Mouse (Mus musculus) MEL (cell line): Measurements from ENCODE around the gene Dusp16. TPM values are rescaled to one million over a fixed set of nuclear protein-coding genes. Genes with fewer than 3 reads are reported as not detected.

ENCODE experiments used
- DNase-seq: peaks from one replicate; pipeline ENCODE4 v3.0.0; 2011; ENCODE audit warnings: low read depth, low spot score
- H3K27ac ChIP-seq: 2 replicates; pipeline ENCODE4 v1.5.1; 2012; ENCODE audit warnings: low read depth, mild to moderate bottlenecking, control low read depth, low read length, moderate library complexity; ENCODE audit not compliant: control insufficient read depth
- H3K27me3 ChIP-seq, 2 experiments: fragments of 150-350 bp in 1 of 2; sonication (generic) in 1 of 2; 2 replicates each; pipeline ENCODE4 v1.6.1; 2012; ENCODE audit warnings: low read length in 2 of 2, mild to moderate bottlenecking in 2 of 2, improper control_type of control experiment in 1 of 2, moderate library complexity in 1 of 2; ENCODE audit not compliant: insufficient read depth in 2 of 2, control insufficient read depth in 1 of 2
- H3K36me3 ChIP-seq, 2 experiments: 2 replicates each; pipeline ENCODE4 v1.6.1; 2012 to 2014; ENCODE audit warnings: low read length in 2 of 2, improper control_type of control experiment in 1 of 2, inconsistent platforms in 1 of 2, mild to moderate bottlenecking in 1 of 2; ENCODE audit not compliant: insufficient read depth in 2 of 2, control insufficient read depth in 1 of 2
- H3K4me1 ChIP-seq, 2 experiments: fragments of 150-350 bp in 1 of 2; sonication (generic) in 1 of 2; 2 replicates each; pipeline ENCODE4 v1.6.1; 2012; ENCODE audit warnings: low read length in 2 of 2, improper control_type of control experiment in 1 of 2, mild to moderate bottlenecking in 1 of 2; ENCODE audit not compliant: insufficient read depth in 2 of 2, control insufficient read depth in 1 of 2
- H3K4me3 ChIP-seq, 2 experiments: fragments of 150-350 bp in 1 of 2; sonication (generic) in 1 of 2; 2 replicates each; pipeline ENCODE4 v1.5.1; 2012; ENCODE audit warnings: low read depth in 2 of 2, low read length in 2 of 2, mild to moderate bottlenecking in 2 of 2, moderate library complexity in 2 of 2, control low read depth in 1 of 2, improper control_type of control experiment in 1 of 2; ENCODE audit not compliant: control insufficient read depth in 1 of 2, insufficient read depth in 1 of 2
- H3K79me2 ChIP-seq: 2 replicates; pipeline ENCODE4 v1.6.1; 2012; ENCODE audit warnings: mild to moderate bottlenecking, low read length, moderate library complexity; ENCODE audit not compliant: control insufficient read depth, poor library complexity, insufficient read depth
- H3K9ac ChIP-seq: 2 replicates; pipeline ENCODE4 v1.6.1; 2012; ENCODE audit warnings: low read depth, mild to moderate bottlenecking, control low read depth, low read length, moderate library complexity; ENCODE audit not compliant: control insufficient read depth, poor library complexity, severe bottlenecking
- H3K9me3 ChIP-seq: fragments of 150-350 bp; sonication (generic); replicated peaks from 2 replicates; pipeline ENCODE4 v1.6.1; 2012; ENCODE audit warnings: mild to moderate bottlenecking, low read length, improper control_type of control experiment, moderate library complexity; ENCODE audit not compliant: insufficient read depth
- CHD1 ChIP-seq: IDR thresholded peaks from 2 replicates; pipeline ENCODE4 v1.6.1; 2012; ENCODE audit warnings: low read depth, mild to moderate bottlenecking, inconsistent platforms, low read length, improper control_type of control experiment
- CTCF ChIP-seq, 3 experiments: IDR thresholded peaks in 2 of 3; conservative IDR thresholded peaks in 1 of 3; 2 replicates each; pipeline ENCODE4 v1.5.1; 2011 to 2012; ENCODE audit warnings: low read length in 3 of 3, low read depth in 2 of 3, mild to moderate bottlenecking in 2 of 3, improper control_type of control experiment in 1 of 3, inconsistent platforms in 1 of 3, mixed read lengths in 1 of 3, moderate library complexity in 1 of 3; ENCODE audit not compliant: control insufficient read depth in 1 of 3, insufficient read depth in 1 of 3, poor library complexity in 1 of 3, severe bottlenecking in 1 of 3
- EP300 ChIP-seq, 2 experiments: IDR thresholded peaks; 2 replicates each; pipeline ENCODE4 v1.6.1; 2011; ENCODE audit warnings: improper control_type of control experiment in 2 of 2, low read length in 2 of 2, low read depth in 1 of 2, mild to moderate bottlenecking in 1 of 2
- ETS1 ChIP-seq: IDR thresholded peaks from 2 replicates; pipeline ENCODE4 v1.6.1; 2012; ENCODE audit warnings: low read depth, mild to moderate bottlenecking, inconsistent platforms, low read length, improper control_type of control experiment, moderate library complexity
- GATA1 ChIP-seq: IDR thresholded peaks from 2 replicates; pipeline ENCODE4 v1.6.1; 2011; ENCODE audit warnings: low read depth, low read length, improper control_type of control experiment
- JUND ChIP-seq: IDR thresholded peaks from 2 replicates; pipeline ENCODE4 v1.6.1; 2011; ENCODE audit warnings: low read depth, mild to moderate bottlenecking, improper control_type of control experiment, low read length
- MAX ChIP-seq: IDR thresholded peaks from 2 replicates; pipeline ENCODE4 v1.6.1; 2011; ENCODE audit warnings: low read length, improper control_type of control experiment
- NELFE ChIP-seq: IDR thresholded peaks from 2 replicates; pipeline ENCODE4 v1.6.1; 2011; ENCODE audit warnings: low read depth, low read length, improper control_type of control experiment
- NRF1 ChIP-seq: IDR thresholded peaks from 2 replicates; pipeline ENCODE4 v1.6.1; 2014; ENCODE audit warnings: low read depth, mild to moderate bottlenecking, inconsistent platforms, low read length, improper control_type of control experiment, moderate library complexity; ENCODE audit not compliant: poor library complexity, insufficient read depth, severe bottlenecking
- POLR2A ChIP-seq, 2 experiments: IDR thresholded peaks; 2 replicates each; pipeline ENCODE4 v1.6.1; 2011 to 2012; ENCODE audit warnings: low read length in 2 of 2, mild to moderate bottlenecking in 2 of 2, control low read depth in 1 of 2, improper control_type of control experiment in 1 of 2, low read depth in 1 of 2, moderate library complexity in 1 of 2; ENCODE audit not compliant: control insufficient read depth in 1 of 2, insufficient read depth in 1 of 2, poor library complexity in 1 of 2
- TAL1 ChIP-seq: IDR thresholded peaks from 2 replicates; pipeline ENCODE4 v1.6.1; 2012; ENCODE audit warnings: mild to moderate bottlenecking, inconsistent platforms, low read length, moderate library complexity, mixed read lengths
- ZKSCAN1 ChIP-seq: IDR thresholded peaks from 2 replicates; pipeline ENCODE4 v1.6.1; 2012; ENCODE audit warnings: low read depth, mild to moderate bottlenecking, inconsistent platforms, low read length, improper control_type of control experiment, moderate library complexity
- polyA plus RNA-seq, 2 experiments: library from polyadenylated mRNA; stranded (reverse) in 1 of 2; unstranded in 1 of 2; fragments of >175 nt in 1 of 2; fragments of >200 nt in 1 of 2; gene quantifications; 2 replicates each; pipeline versions ENCODE4 v1.2.1 to v1.2.4; 2012; ENCODE audit warnings: low replicate concordance in 2 of 2, low read depth in 1 of 2; ENCODE audit not compliant: insufficient read length in 2 of 2, insufficient read depth in 1 of 2, missing spikeins in 1 of 2
- total RNA-seq: library from RNA; depleted of rRNA; stranded (reverse); fragments of 300-350 nt; gene quantifications from 2 replicates; pipeline ENCODE4 v1.2.3, GENCODE M21; 2012

Dusp16 gene
- total and polyA plus RNA-seq, 3 experiments, result 1.9 to 6.9 TPM; not detected in 1

- TF ChIP-seq ZKSCAN1 (no peak), MAX (0 out of 2 replicates have a peak, but pooled peaks have one; percentile 25)
These were observed 58.6 kb downstream of the Dusp16 start (continued) for GRCm38 (mm10) chr6:134733800-134734221.

GRCm38 (mm10) chr6:134732813-134733212 lies 59.6 kb downstream of the Dusp16 start:
- Histone ChIP-seq H3K27me3 (no peaks in the 10 kb centered on the region), H3K36me3 (peaks cover 0 to 12% of the 10 kb centered on the region in 2 experiments; a peak in 2 of 4 replicates), H3K4me1 (peaks cover 8 to 10% of the 10 kb centered on the region in 2 experiments; a peak in 3 of 4 replicates), H3K9me3 (no peaks in the 10 kb centered on the region), H3K4me3 (no peak overlapping the region), H3K9ac (no peak overlapping the region), H3K27ac (no peak overlapping the region), H3K79me2 (no peaks in the 10 kb centered on the region)
- no peak for TF ChIP-seq NRF1
- no peak for TF ChIP-seq NELFE
- no peak for TF ChIP-seq EP300 (IDR thresholded peaks at IDR 0.05; ENCODE audit: low read depth in 1 of 2, low read length in 2 of 2)
- no peak; the same call in 1 of the 2 replicates for TF ChIP-seq ZKSCAN1
- no peak for TF ChIP-seq JUND
- no peak for DNase-seq

- Histone ChIP-seq H3K27ac (no peak overlapping the region), H3K27me3 (no peaks in the 10 kb centered on the region), H3K4me1 (peaks cover 8 to 10% of the 10 kb centered on the region in 2 experiments; a peak in 3 of 4 replicates), H3K79me2 (no peaks in the 10 kb centered on the region), H3K9ac (no peak overlapping the region), H3K36me3 (peaks cover 0 to 12% of the 10 kb centered on the region in 2 experiments; a peak in 2 of 4 replicates), H3K4me3 (no peak overlapping the region), H3K9me3 (no peaks in the 10 kb centered on the region)
- TF ChIP-seq CTCF (IDR thresholded peaks at IDR 0.05 in 2 of 3, conservative IDR thresholded peaks at IDR 0.05 in 1 of 3; ENCODE audit: control insufficient read depth in 1 of 3, insufficient read depth in 1 of 3, low read depth in 2 of 3, low read length in 3 of 3, poor library complexity in 1 of 3, severe bottlenecking in 1 of 3) (no peak), GATA1 (0 out of 2 replicates have a peak, but pooled peaks have one; percentile 27), POLR2A (IDR thresholded peaks at IDR 0.05; ENCODE audit: control insufficient read depth in 1 of 2, insufficient read depth in 1 of 2, low read depth in 1 of 2, low read length in 2 of 2, poor library complexity in 1 of 2) (no peak), TAL1 (no peak), ETS1 (no peak)
- no peak for DNase-seq
These were observed 61.4 kb downstream of the Dusp16 start for GRCm38 (mm10) chr6:134730978-134731377.

GRCm38 (mm10) chr6:134725406-134725805 lies 67.0 kb downstream of the Dusp16 start:
- no peaks in the 10 kb centered on the region; a peak in 1 of 4 replicates for H3K36me3 ChIP-seq
- H3K27ac ChIP-seq, result no peak overlapping the region
- no peak overlapping the region for H3K9ac ChIP-seq
- DNase-seq, result no peak
- H3K4me3 ChIP-seq, result no peak overlapping the region
- TF ChIP-seq CHD1, result no peak
- H3K27me3 ChIP-seq, result no peaks in the 10 kb centered on the region
- H3K79me2 ChIP-seq, result no peaks in the 10 kb centered on the region
- H3K9me3 ChIP-seq, result no peaks in the 10 kb centered on the region
- H3K4me1 ChIP-seq, result no peaks in the 10 kb centered on the region
